Mouse (Mus musculus) embryonic stem cell, embryonic (primary cell): ENCODE data around the gene Maoa.

ENCODE experiments used
- CTCF ChIA-PET, 4 experiments: fragments of 300-600 bp in 2 of 4; fragments of 350-600 bp in 2 of 4; sonication (Branson Sonifier 250); formaldehyde crosslinking; loops; one replicate each; lab custom pipeline; 2022; ENCODE audit warnings: inconsistent platforms in 2 of 4; lab: Charles Lee
- POLR2A ChIA-PET, 4 experiments: fragments of 300-600 bp in 2 of 4; fragments of 350-600 bp in 2 of 4; sonication (Branson Sonifier 250); formaldehyde crosslinking; loops; one replicate each; lab custom pipeline; 2022; ENCODE audit warnings: antibody characterized with exemption in 4 of 4, inconsistent platforms in 1 of 4; lab: Charles Lee

Gene Maoa

DNA sequence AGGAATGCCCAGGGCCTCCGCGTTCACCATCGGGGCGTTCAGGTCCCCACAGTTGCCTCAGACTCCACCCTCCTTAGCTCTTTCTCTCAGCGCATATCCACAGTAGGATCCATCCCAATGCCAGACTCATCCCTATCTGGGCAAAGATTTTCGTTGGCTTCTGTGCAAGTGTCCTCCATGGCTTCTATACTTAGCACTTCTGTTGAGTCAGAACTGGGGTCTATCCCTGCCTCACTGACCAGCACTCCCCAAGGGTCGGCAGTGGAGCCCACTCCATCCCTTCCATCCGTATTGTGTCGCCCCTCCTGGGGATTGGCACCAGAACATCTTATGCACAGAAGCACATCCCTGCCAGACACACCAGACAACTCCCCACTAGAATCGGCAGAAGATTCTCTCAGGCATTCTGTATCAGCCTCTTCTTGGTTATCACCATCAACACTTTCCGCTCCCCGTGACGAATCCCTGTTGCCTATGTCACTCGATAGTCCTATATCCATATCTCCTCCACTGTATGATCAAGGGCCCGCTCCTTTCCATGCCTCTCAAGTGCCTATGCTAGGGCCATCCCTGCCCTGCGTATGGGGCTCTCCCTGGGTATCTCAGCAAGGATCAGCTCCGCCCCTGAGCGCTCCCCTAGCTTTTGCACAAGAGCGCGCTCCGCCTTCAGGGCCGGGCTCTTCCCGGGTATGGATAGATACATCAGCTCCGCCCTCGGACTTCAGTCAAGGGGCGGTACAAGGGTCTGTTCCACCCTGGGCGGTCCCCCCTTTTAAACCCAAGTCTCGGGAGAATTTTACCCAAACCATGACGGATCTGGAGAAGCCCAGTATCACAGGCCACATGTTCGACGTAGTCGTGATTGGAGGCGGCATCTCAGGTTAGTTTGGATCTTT is at the start of gene Maoa:
Gene Maoa (plus strand): TSS at position 665 of the 896 bp plus-strand sequence.
- CTCF ChIA-PET, result no interaction called here
- POLR2A ChIA-PET, result interaction anchor here in 3 of 4 experiments (0.6 to 2.5 kb wide), 12 partner anchors 9 to 198 kb away, joined by 3 to 14 read pairs (median 4); partner anchors contain the start of gene Maob (in 1 of the 3)

- ChIA-PET CTCF (no interaction called here), POLR2A (interaction anchor here in 3 of 4 experiments (0.9 to 2.5 kb wide), 8 partner anchors 8 to 199 kb away, joined by 3 to 14 read pairs (median 4); partner anchors contain the start of gene Maob (in 1 of the 3))
Measured at GRCm38 (mm10) chrX:16618225-16619033, 1.1 kb upstream of the Maoa start.

- ChIA-PET CTCF (no interaction called here), POLR2A (no interaction called here)
Measured at GRCm38 (mm10) chrX:16656511-16656910, 37.0 kb downstream of the Maoa start.

- CTCF ChIA-PET, result no interaction called here
- POLR2A ChIA-PET, result interaction anchor here in 1 of 4 experiments (0.5 kb wide), 1 partner anchor 90 kb away, joined by 3 read pairs; no protein-coding TSS in a partner anchor
Measured at GRCm38 (mm10) chrX:16706094-16706493, 86.6 kb downstream of the Maoa start.

DNA sequence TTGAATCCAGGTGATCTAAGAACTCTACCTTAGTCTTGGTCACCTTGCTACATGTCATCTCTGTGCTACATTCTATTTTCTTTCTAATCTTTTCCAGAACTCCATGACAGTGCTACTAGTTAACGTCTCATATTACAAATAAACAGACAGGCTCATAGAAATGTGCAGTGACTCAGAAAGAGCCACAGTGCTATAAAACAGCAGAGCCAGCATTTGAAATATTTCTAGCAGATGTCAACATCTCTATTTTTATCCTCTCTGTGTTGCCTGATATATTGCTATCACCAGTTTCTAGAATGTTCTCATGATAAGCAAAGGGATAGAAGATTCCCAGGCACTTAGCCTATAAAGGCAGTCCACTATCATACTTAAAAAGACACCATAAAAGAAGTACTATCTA is 94.5 kb downstream of the Maoa start:
- ChIA-PET POLR2A (no interaction called here), CTCF (no interaction called here)
